Mouse (Mus musculus) heart, embryonic 16.5 days (tissue): ENCODE measurements at regions not wholly inside any gene's neighbourhood (a gene's known extent, or its start where the extent isn't known, plus 50 kb on each side); places are given as distances from the start of the nearest gene placed in this dataset.
"Not testable (repeated sequence)": the region's sequence is repeated elsewhere in the genome, so short reads cannot be mapped to it uniquely, and the experiment has no call there.

Experiments
- ATAC-seq: fragments of 200-750 bp; cut with Nextera tagmentation; replicated peaks from 2 replicates; pipeline ENCODE4 v1.8.0; 2017; ENCODE audit warnings: moderate number of reproducible peaks; ENCODE audit not compliant: insufficient read depth, low FRiP score; ENCODE audit errors: extremely low read depth
- H3K27ac ChIP-seq: fragments of 300-500 bp; sonication (generic); 2 replicates; pipeline ENCODE4 v1.5.1; 2014; ENCODE audit warnings: mild to moderate bottlenecking, low read length, control low read depth, moderate library complexity
- H3K27me3 ChIP-seq: fragments of 300-500 bp; sonication (generic); 2 replicates; pipeline ENCODE4 v1.6.1; 2014; ENCODE audit warnings: low read length, mixed read lengths; ENCODE audit not compliant: control insufficient read depth, insufficient read depth
- H3K36me3 ChIP-seq: fragments of 300-500 bp; sonication (generic); 2 replicates; pipeline ENCODE4 v1.6.1; 2014; ENCODE audit not compliant: control insufficient read depth, insufficient read depth
- H3K4me1 ChIP-seq: fragments of 300-500 bp; sonication (generic); 2 replicates; pipeline ENCODE4 v1.6.1; 2014; ENCODE audit warnings: low read length, mixed read lengths; ENCODE audit not compliant: control insufficient read depth, insufficient read depth
- H3K4me2 ChIP-seq: fragments of 300-500 bp; sonication (generic); 2 replicates; pipeline ENCODE4 v1.6.1; 2014; ENCODE audit warnings: low read depth, mild to moderate bottlenecking, control low read depth, low read length
- H3K4me3 ChIP-seq: fragments of 300-500 bp; sonication (generic); 2 replicates; pipeline ENCODE4 v1.5.1; 2014; ENCODE audit warnings: mild to moderate bottlenecking, control low read depth, low read length
- H3K9ac ChIP-seq: fragments of 300-500 bp; sonication (generic); 2 replicates; pipeline ENCODE4 v1.6.1; 2014; ENCODE audit warnings: low read length, control low read depth
- H3K9me3 ChIP-seq: fragments of 300-500 bp; sonication (generic); replicated peaks from 2 replicates; pipeline ENCODE4 v1.6.1; 2016; ENCODE audit warnings: low read length; ENCODE audit not compliant: control insufficient read depth
- WGBS: fragments of 180-500 bp; shearing (Covaris S2); extraction: QIAGEN DNeasy Blood & Tissue Kit; methylation state at CpG from one replicate; pipeline ENCODE4 v1.1.7; 2014; 5-methylcytosine and 5-hydroxymethylcytosine counted together

DNA sequence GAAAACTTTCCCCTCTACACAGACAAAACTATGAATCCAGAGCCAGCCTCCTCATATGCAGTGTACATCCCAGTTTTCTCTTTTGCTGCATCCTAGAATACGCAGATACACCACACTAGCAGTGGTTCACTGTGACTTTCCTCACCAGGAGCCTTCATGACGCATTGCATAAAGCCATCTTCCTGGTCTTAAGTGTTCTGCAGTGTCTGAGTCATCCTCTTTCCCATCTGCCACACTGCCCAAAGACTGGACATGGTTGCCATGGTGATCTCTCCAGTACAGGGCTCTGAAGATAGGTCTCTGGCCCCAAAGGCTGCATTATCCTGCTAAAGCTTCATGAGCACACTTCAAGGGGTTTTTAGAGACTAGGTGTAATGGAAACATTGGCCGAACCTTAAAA, 65.8 kb downstream of the 1700018G05Rik start:
- 88% methylated on average over 1 of the region's 3 CpGs for WGBS
- not testable (repeated sequence) for H3K4me3 ChIP-seq, H3K27me3 ChIP-seq, H3K4me1 ChIP-seq, H3K4me2 ChIP-seq, H3K36me3 ChIP-seq, H3K27ac ChIP-seq, H3K9me3 ChIP-seq, ATAC-seq, H3K9ac ChIP-seq
